Mouse (Mus musculus) splenic B cell, adult 2 months (primary cell): ENCODE measurements around the gene 3110009E18Rik.

ENCODE experiments used
- DNase-seq: peaks from one replicate; pipeline ENCODE4 v3.0.0-alpha.2; 2011; ENCODE audit warnings: low read depth, low spot score
- H3K27me3 ChIP-seq: 2 replicates; pipeline ENCODE4 v1.6.1; 2012; ENCODE audit warnings: mild to moderate bottlenecking, low read length, moderate library complexity, mixed read lengths; ENCODE audit not compliant: control insufficient read depth, poor library complexity, insufficient read depth, severe bottlenecking
- H3K36me3 ChIP-seq: 2 replicates; pipeline ENCODE4 v1.6.1; 2012; ENCODE audit warnings: mild to moderate bottlenecking, low read length, moderate library complexity, mixed read lengths; ENCODE audit not compliant: control insufficient read depth, poor library complexity, insufficient read depth, severe bottlenecking

3110009E18Rik gene

GRCm38 (mm10) chr1:120145527-120146216 lies 24.7 kb downstream of the 3110009E18Rik start:
- H3K27me3 ChIP-seq = no peaks in the 10 kb centered on the region
- no peaks in the 10 kb centered on the region for H3K36me3 ChIP-seq
- peak; percentile 59 for DNase-seq

GRCm38 (mm10) chr1:120146994-120147393 lies 26.0 kb downstream of the 3110009E18Rik start:
- DNase-seq = peak; percentile 55

GRCm38 (mm10) chr1:120154232-120154631 lies 33.2 kb downstream of the 3110009E18Rik start:
- no peaks in the 10 kb centered on the region for H3K27me3 ChIP-seq
- peak; percentile 70 for DNase-seq
- H3K36me3 ChIP-seq = no peaks in the 10 kb centered on the region

More at GRCm38 (mm10) chr1:120146994-120147393, 26.0 kb downstream of the 3110009E18Rik start:
- Histone ChIP-seq H3K27me3 (no peaks in the 10 kb centered on the region), H3K36me3 (no peaks in the 10 kb centered on the region)

- no peaks in the 10 kb centered on the region for H3K36me3 ChIP-seq
- no peaks in the 10 kb centered on the region for H3K27me3 ChIP-seq
- DNase-seq = peak; percentile 59
These were observed 34.3 kb downstream of the 3110009E18Rik start for GRCm38 (mm10) chr1:120155325-120155724.

GRCm38 (mm10) chr1:120158474-120159127 lies 37.6 kb downstream of the 3110009E18Rik start:
- Histone ChIP-seq H3K27me3 (no peaks in the 10 kb centered on the region), H3K36me3 (no peaks in the 10 kb centered on the region)
- no peak for DNase-seq

- H3K27me3 ChIP-seq = no peaks in the 10 kb centered on the region
- 0 out of 2 replicates have a peak, but pooled peaks cover 2% of the 10 kb centered on the region for H3K36me3 ChIP-seq
- DNase-seq = no peak
These were observed 40.5 kb downstream of the 3110009E18Rik start for GRCm38 (mm10) chr1:120161502-120161901.

GRCm38 (mm10) chr1:120162616-120163015 lies 41.6 kb downstream of the 3110009E18Rik start:
- no peaks in the 10 kb centered on the region for H3K27me3 ChIP-seq
- H3K36me3 ChIP-seq = 0 out of 2 replicates have a peak, but pooled peaks cover 2% of the 10 kb centered on the region
- DNase-seq = peak; percentile 77

GRCm38 (mm10) chr1:120168016-120168415 lies 47.0 kb downstream of the 3110009E18Rik start:
- H3K36me3 ChIP-seq = 0 out of 2 replicates have a peak, but pooled peaks cover 2% of the 10 kb centered on the region
- H3K27me3 ChIP-seq = no peaks in the 10 kb centered on the region
- no peak for DNase-seq

- Histone ChIP-seq H3K27me3 (no peaks in the 10 kb centered on the region), H3K36me3 (0 out of 2 replicates have a peak, but pooled peaks cover 2% of the 10 kb centered on the region)
- no peak for DNase-seq
These were observed 47.7 kb downstream of the 3110009E18Rik start for GRCm38 (mm10) chr1:120168674-120169073.

GRCm38 (mm10) chr1:120170307-120170706 lies 49.3 kb downstream of the 3110009E18Rik start:
- Histone ChIP-seq H3K27me3 (no peaks in the 10 kb centered on the region), H3K36me3 (0 out of 2 replicates have a peak, but pooled peaks cover 2% of the 10 kb centered on the region)
- no peak for DNase-seq

GRCm38 (mm10) chr1:120171819-120172521 lies 51.0 kb downstream of the 3110009E18Rik start:
- H3K36me3 ChIP-seq = no peaks in the 10 kb centered on the region
- peak; percentile 82 for DNase-seq

GRCm38 (mm10) chr1:120174991-120175390 lies 54.0 kb downstream of the 3110009E18Rik start:
- no peaks in the 10 kb centered on the region for H3K27me3 ChIP-seq
- H3K36me3 ChIP-seq = no peaks in the 10 kb centered on the region
- DNase-seq = peak; percentile 83

More at GRCm38 (mm10) chr1:120171819-120172521, 51.0 kb downstream of the 3110009E18Rik start:
- H3K27me3 ChIP-seq = no peaks in the 10 kb centered on the region

GRCm38 (mm10) chr1:120176313-120176712 lies 55.3 kb downstream of the 3110009E18Rik start:
- H3K27me3 ChIP-seq = no peaks in the 10 kb centered on the region
- H3K36me3 ChIP-seq = no peaks in the 10 kb centered on the region
- no peak for DNase-seq

- Histone ChIP-seq H3K27me3 (no peaks in the 10 kb centered on the region), H3K36me3 (no peaks in the 10 kb centered on the region)
- peak; percentile 52 for DNase-seq
These were observed 56.2 kb downstream of the 3110009E18Rik start for GRCm38 (mm10) chr1:120177141-120177540.

- Histone ChIP-seq H3K27me3 (no peaks in the 10 kb centered on the region), H3K36me3 (0 out of 2 replicates have a peak, but pooled peaks cover 1% of the 10 kb centered on the region)
- DNase-seq = no peak
These were observed 65.2 kb downstream of the 3110009E18Rik start for GRCm38 (mm10) chr1:120186204-120186603.
